Mouse (Mus musculus) hindbrain, embryonic 10.5 days (tissue): Measurements from ENCODE around the gene Cybrd1. TPM values are rescaled to one million over a fixed set of nuclear protein-coding genes. Genes with fewer than 3 reads are reported as not detected.
A peak's percentile ranks its signal among the peaks of the same experiment; 100 is the strongest.

Experiments used
- DNase-seq: peaks from one replicate; pipeline ENCODE4 v3.0.0-alpha.2; 2017; ENCODE audit warnings: low spot score
- H3K27ac ChIP-seq: fragments of 300-500 bp; sonication (generic); 2 replicates; pipeline ENCODE4 v1.5.1; 2016; ENCODE audit warnings: mild to moderate bottlenecking, moderate library complexity
- H3K27me3 ChIP-seq: fragments of 300-500 bp; sonication (generic); 2 replicates; pipeline ENCODE4 v1.6.1; 2016; ENCODE audit warnings: mild to moderate bottlenecking; ENCODE audit not compliant: poor library complexity, insufficient read depth, severe bottlenecking
- H3K36me3 ChIP-seq: fragments of 300-500 bp; sonication (generic); 2 replicates; pipeline ENCODE4 v1.6.1; 2016; ENCODE audit warnings: mild to moderate bottlenecking, moderate library complexity
- H3K4me1 ChIP-seq: fragments of 300-500 bp; sonication (generic); replicated peaks from 2 replicates; pipeline ENCODE4 v1.6.1; 2016; ENCODE audit warnings: mild to moderate bottlenecking
- H3K4me3 ChIP-seq: fragments of 300-500 bp; sonication (generic); 2 replicates; pipeline ENCODE4 v1.5.1; 2016; ENCODE audit warnings: mild to moderate bottlenecking, moderate library complexity
- H3K9me3 ChIP-seq: fragments of 300-500 bp; sonication (generic); 2 replicates; pipeline ENCODE4 v1.6.1; 2016; ENCODE audit warnings: mild to moderate bottlenecking, moderate library complexity
- WGBS: fragments of 180-500 bp; shearing (Covaris S2); methylation state at CpG from one replicate; pipeline ENCODE4 v1.1.7; 2016; 5-methylcytosine and 5-hydroxymethylcytosine counted together
- polyA plus RNA-seq: library from polyadenylated mRNA; unstranded; fragments of >200 nt; fragmentation: Nextera tagmentation; extraction: Ambion mirVana; gene quantifications from 2 replicates; pipeline ENCODE4 v1.2.1, GENCODE M21; 2016

Gene Cybrd1
- 0.32 and 0.67 TPM in 2 replicates for polyA plus RNA-seq

- WGBS = 1% methylated on average over 60 of the region's 60 CpGs
- H3K4me1 ChIP-seq = peaks cover 33% of the 10 kb centered on the region
- no peaks in the 10 kb centered on the region for H3K36me3 ChIP-seq
- peak within 1 kb of the TSS; percentile 58 for H3K4me3 ChIP-seq
- peak within 1 kb of the TSS; percentile 71 for H3K27ac ChIP-seq
- H3K9me3 ChIP-seq = no peaks in the 10 kb centered on the region
- peaks cover 41% of the 10 kb centered on the region for H3K27me3 ChIP-seq
- peak; percentile 47 for DNase-seq
Measured at GRCm38 (mm10) chr2:71117797-71118708, at the start of gene Cybrd1. Gene Cybrd1 (plus strand): TSS chr2:71117923.

- Histone ChIP-seq H3K27ac (no peak overlapping the region), H3K36me3 (peaks cover 12% of the 10 kb centered on the region; the same call in 1 of the 2 replicates), H3K4me1 (no peaks in the 10 kb centered on the region), H3K27me3 (no peaks in the 10 kb centered on the region), H3K4me3 (no peak overlapping the region), H3K9me3 (no peaks in the 10 kb centered on the region)
- no peak for DNase-seq
- 98% methylated on average over 4 of the region's 4 CpGs for WGBS
Measured at GRCm38 (mm10) chr2:71071601-71072000, 46.1 kb upstream of the Cybrd1 start.

GRCm38 (mm10) chr2:71073330-71073729 lies 44.4 kb upstream of the Cybrd1 start:
- 85% methylated on average over 3 of the region's 3 CpGs for WGBS
- Histone ChIP-seq H3K9me3 (no peaks in the 10 kb centered on the region), H3K27ac (no peak overlapping the region), H3K4me3 (no peak overlapping the region), H3K36me3 (peaks cover 12% of the 10 kb centered on the region; the same call in 1 of the 2 replicates), H3K4me1 (no peaks in the 10 kb centered on the region), H3K27me3 (no peaks in the 10 kb centered on the region)
- DNase-seq = no peak

GRCm38 (mm10) chr2:71073828-71074227 lies 43.9 kb upstream of the Cybrd1 start:
- DNase-seq = no peak
- H3K27ac ChIP-seq = no peak overlapping the region
- H3K36me3 ChIP-seq = peaks cover 12% of the 10 kb centered on the region; the same call in 1 of the 2 replicates
- no peaks in the 10 kb centered on the region for H3K27me3 ChIP-seq
- 92% methylated on average over 3 of the region's 3 CpGs for WGBS
- H3K4me3 ChIP-seq = no peak overlapping the region
- no peaks in the 10 kb centered on the region for H3K4me1 ChIP-seq
- H3K9me3 ChIP-seq = no peaks in the 10 kb centered on the region

- no peaks in the 10 kb centered on the region for H3K4me1 ChIP-seq
- H3K9me3 ChIP-seq = no peaks in the 10 kb centered on the region
- no peak overlapping the region for H3K27ac ChIP-seq
- H3K36me3 ChIP-seq = peaks cover 58% of the 10 kb centered on the region
- no peak overlapping the region for H3K4me3 ChIP-seq
- DNase-seq = no peak
- H3K27me3 ChIP-seq = no peaks in the 10 kb centered on the region
- WGBS = 87% methylated on average over 7 of the region's 7 CpGs
Measured at GRCm38 (mm10) chr2:71082416-71082815, 35.3 kb upstream of the Cybrd1 start.

- Histone ChIP-seq H3K36me3 (peaks cover 70% of the 10 kb centered on the region), H3K27ac (no peak overlapping the region), H3K4me3 (no peak overlapping the region), H3K27me3 (no peaks in the 10 kb centered on the region), H3K9me3 (no peaks in the 10 kb centered on the region), H3K4me1 (no peaks in the 10 kb centered on the region)
- DNase-seq = no peak
- 92% methylated on average over 6 of the region's 6 CpGs for WGBS
Measured at GRCm38 (mm10) chr2:71083454-71084193, 34.1 kb upstream of the Cybrd1 start.

- DNase-seq = no peak
- WGBS = 70% methylated on average over 3 of the region's 3 CpGs
Measured at GRCm38 (mm10) chr2:71089766-71090165, 28.0 kb upstream of the Cybrd1 start.

GRCm38 (mm10) chr2:71090660-71091445 lies 26.9 kb upstream of the Cybrd1 start:
- DNase-seq = no peak
- Histone ChIP-seq H3K27me3 (no peaks in the 10 kb centered on the region), H3K27ac (no peak overlapping the region), H3K36me3 (peaks cover 66% of the 10 kb centered on the region), H3K9me3 (no peaks in the 10 kb centered on the region), H3K4me3 (no peak overlapping the region), H3K4me1 (no peaks in the 10 kb centered on the region)
- WGBS = 87% methylated on average over 4 of the region's 4 CpGs

More at GRCm38 (mm10) chr2:71089766-71090165, 28.0 kb upstream of the Cybrd1 start:
- Histone ChIP-seq H3K4me3 (no peak overlapping the region), H3K27me3 (no peaks in the 10 kb centered on the region), H3K36me3 (peaks cover 70% of the 10 kb centered on the region), H3K4me1 (no peaks in the 10 kb centered on the region), H3K27ac (no peak overlapping the region), H3K9me3 (no peaks in the 10 kb centered on the region)

GRCm38 (mm10) chr2:71096170-71096569 lies 21.6 kb upstream of the Cybrd1 start:
- Histone ChIP-seq H3K27ac (no peak overlapping the region), H3K36me3 (peaks cover 46% of the 10 kb centered on the region), H3K4me1 (no peaks in the 10 kb centered on the region), H3K9me3 (no peaks in the 10 kb centered on the region), H3K27me3 (no peaks in the 10 kb centered on the region), H3K4me3 (no peak overlapping the region)
- no peak for DNase-seq
- 89% methylated on average over 7 of the region's 7 CpGs for WGBS

- no peak overlapping the region for H3K4me3 ChIP-seq
- H3K9me3 ChIP-seq = no peaks in the 10 kb centered on the region
- DNase-seq = no peak
- no peaks in the 10 kb centered on the region for H3K27me3 ChIP-seq
- WGBS = 90% methylated on average over 10 of the region's 10 CpGs
- H3K4me1 ChIP-seq = peaks cover 11% of the 10 kb centered on the region
- H3K36me3 ChIP-seq = peaks cover 24% of the 10 kb centered on the region
- no peak overlapping the region for H3K27ac ChIP-seq
Measured at GRCm38 (mm10) chr2:71102621-71103291, 15.0 kb upstream of the Cybrd1 start.

GRCm38 (mm10) chr2:71103292-71103680 lies 14.4 kb upstream of the Cybrd1 start:
- 91% methylated on average over 4 of the region's 4 CpGs for WGBS
- H3K4me3 ChIP-seq = no peak overlapping the region
- H3K9me3 ChIP-seq = no peaks in the 10 kb centered on the region
- no peaks in the 10 kb centered on the region for H3K27me3 ChIP-seq
- DNase-seq = no peak
- H3K27ac ChIP-seq = no peak overlapping the region
- H3K4me1 ChIP-seq = peaks cover 11% of the 10 kb centered on the region
- peaks cover 24% of the 10 kb centered on the region for H3K36me3 ChIP-seq

- no peaks in the 10 kb centered on the region for H3K9me3 ChIP-seq
- H3K27ac ChIP-seq = no peak overlapping the region
- 69% methylated on average over 3 of the region's 3 CpGs for WGBS
- H3K27me3 ChIP-seq = no peaks in the 10 kb centered on the region
- peaks cover 16% of the 10 kb centered on the region for H3K36me3 ChIP-seq
- peaks cover 11% of the 10 kb centered on the region for H3K4me1 ChIP-seq
- no peak overlapping the region for H3K4me3 ChIP-seq
- DNase-seq = no peak
Measured at GRCm38 (mm10) chr2:71104696-71105095, 13.0 kb upstream of the Cybrd1 start.
